Mouse (Mus musculus): ENCODE measurements around the gene Zfp326.
A peak's percentile ranks its signal among the peaks of the same experiment; 100 is the strongest.
"Not testable (repeated sequence)": the region's sequence is repeated elsewhere in the genome, so short reads cannot be mapped to it uniquely, and the experiment has no call there.

Gene Zfp326

DNA sequence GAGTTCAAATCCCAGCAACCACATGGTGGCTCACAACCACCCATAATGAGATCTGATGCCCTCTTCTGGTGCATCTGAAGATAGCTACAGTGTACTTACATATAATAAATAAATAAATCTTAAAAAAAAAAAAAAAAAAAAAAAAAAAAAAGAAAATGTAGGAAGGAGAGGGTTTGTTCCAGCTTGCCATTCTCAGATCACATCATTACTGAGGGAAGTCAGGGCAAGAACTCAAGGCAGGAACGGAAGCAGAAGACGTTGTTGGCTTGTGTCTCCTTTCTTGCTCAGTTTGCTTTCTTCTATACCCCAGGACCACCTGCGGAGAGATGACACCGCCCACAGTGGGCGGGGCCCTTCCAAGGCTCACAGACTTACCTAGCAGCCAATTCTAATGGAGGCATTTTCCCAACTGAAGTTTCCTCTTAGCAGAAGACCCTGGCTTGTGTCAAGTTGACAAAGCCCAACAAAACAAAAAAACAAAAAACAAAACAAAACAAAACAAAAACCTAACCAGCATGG is 11.2 kb upstream of the Zfp326 start:
- DNase-seq (ENCODE audit: extremely low read depth, low read depth, low spot score), result not testable (repeated sequence)

DNA sequence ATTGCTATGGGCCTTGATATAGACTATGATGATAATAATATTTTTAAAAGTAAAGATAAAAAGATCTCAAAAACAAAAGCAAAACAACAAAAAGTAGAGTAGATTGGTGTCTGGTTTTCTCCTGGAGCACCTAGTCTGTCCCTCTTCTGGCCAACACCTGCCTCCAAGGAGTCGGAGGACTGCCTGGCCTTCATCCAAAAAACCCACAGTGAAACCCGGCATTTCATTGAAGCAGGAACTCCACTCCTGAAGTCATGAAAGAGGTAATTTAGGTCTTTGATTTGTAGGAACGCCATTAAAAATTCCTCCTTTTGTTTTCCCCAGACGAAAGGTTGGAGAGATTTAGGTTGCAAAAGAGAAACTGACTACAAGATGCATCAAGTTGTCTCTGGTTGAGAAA is 8.9 kb upstream of the Zfp326 start:
- no peak for DNase-seq (ENCODE audit: extremely low read depth, low read depth, low spot score)

DNA sequence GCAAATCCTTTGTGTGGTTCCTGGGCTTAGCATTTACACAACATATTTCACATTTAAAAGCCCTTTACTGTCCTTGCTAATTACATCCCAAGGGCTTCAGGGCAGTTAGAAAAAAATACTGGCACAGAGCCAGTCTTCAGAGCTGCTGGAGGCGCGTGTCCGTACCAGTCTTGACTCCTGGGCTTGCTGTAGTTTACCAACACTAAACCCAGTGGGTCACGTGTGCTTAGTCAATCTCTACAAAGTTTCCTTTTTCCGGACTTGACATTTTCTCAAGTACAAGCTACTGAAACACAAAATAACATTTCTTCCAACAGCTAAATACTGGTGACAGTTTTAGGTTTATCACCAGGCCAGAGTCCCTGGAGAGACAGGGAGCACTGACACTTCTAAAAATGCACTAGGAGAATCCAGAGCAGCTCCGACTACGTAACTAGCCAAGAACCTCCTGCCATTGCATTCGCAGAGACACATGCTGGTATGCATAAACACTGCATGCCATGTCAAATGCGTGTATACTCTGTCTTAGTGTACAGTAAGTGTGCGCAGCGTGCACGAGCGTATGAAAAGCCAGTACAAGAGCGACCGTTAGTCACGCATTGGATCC is 8.4 kb upstream of the Zfp326 start:
- DNase-seq (ENCODE audit: extremely low read depth, low read depth, low spot score), result peak; percentile 45

DNA sequence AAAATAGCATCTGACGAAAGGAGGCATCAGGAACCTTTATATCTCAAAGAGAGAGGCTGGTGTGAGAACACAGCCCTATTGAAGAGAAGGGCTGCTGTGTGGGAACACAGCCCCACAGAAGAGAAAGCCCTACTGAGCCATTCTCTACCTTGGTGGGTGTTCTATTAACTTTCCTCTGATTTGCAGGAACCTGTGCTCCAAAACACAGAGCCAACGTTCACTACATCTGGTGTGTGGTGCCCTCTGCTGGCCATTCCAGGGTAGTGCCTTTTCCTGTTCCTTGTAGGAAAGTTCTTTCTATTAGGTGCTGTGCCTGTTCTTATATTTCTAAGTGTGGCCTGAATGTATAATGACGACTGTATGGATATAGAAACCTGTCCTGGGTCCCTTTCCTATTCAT is 7.8 kb upstream of the Zfp326 start:
- DNase-seq (ENCODE audit: extremely low read depth, low read depth, low spot score), result no peak

DNA sequence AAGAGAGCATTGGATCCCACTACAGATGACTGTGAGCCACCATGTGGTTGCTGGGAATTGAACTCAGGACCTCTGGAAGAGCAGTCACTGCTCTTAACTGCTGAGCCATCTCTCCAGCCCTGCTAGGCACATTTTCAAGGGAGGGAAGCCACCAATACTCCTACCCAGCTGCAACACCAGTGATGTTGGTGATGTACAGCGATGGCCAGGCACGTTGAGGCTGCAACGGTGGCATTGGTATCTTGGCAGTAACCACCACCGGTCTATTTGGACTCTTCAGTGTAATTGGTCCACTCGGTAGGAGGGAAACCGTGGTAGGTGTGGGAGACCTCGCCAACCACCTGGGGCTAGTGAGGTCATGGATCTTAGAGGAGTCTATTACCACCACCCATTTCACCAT is 6.6 kb upstream of the Zfp326 start:
- no peak for DNase-seq (ENCODE audit: extremely low read depth, low read depth, low spot score)

DNA sequence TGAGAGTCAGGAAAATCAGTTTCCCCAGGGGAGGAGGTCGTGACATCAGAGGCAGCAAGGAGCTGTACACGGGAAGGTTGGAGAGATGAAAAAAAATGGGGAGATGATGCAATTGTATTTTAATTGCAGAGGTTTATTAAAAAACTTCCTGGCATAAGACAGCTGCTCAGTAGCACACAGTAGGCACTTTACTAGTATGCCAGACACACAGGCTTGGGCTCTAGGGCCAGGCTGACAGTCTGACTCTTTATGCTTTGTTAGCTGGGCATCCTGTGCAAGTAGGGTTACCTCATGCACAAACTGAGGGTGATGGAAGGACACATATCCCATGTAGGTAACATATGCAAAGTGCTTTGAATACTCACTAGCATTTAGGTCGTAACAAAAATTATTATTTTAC is 5.2 kb upstream of the Zfp326 start:
- DNase-seq (ENCODE audit: extremely low read depth, low read depth, low spot score), result no peak

DNA sequence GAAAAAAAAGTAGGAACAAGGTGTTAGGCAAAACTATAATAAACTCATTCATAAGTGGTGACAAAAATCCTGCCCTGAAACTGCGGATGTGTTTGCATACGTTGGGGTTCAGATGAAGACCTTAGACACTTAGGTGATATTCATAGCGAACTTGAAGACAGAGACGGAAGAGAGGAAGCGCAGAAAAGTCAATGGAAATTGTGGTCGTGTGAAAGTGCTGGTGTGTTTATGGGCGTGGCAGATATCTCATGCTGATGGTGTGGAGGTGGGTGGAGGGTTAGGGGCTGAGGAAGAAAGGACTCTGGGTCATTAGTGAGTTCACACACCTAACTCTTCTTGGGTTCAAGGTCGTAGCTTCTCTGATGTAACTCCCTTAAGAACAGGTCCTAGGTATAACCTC is 4.2 kb upstream of the Zfp326 start:
- no peak for DNase-seq (ENCODE audit: extremely low read depth, low read depth, low spot score)

DNA sequence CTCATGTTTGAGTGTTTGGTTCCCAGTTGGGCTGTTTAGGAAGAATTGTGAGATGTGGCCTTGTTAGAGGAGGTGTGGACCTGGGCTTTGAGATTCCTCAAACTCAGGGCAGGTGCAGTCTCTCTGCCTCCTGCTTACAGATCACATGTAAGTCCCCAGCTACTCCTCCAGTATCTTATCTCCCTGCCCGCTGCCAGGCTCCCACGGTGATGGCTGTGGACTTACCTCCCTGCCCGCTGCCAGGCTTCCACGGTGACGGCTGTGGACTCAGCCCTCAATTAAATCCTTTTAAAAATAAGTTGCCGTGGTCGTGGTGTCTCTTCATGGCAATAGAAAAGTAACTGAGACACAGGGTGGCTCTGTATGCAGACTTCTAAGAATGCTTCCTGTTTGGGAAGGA is 3.4 kb upstream of the Zfp326 start:
- DNase-seq (ENCODE audit: extremely low read depth, low read depth, low spot score), result no peak

DNA sequence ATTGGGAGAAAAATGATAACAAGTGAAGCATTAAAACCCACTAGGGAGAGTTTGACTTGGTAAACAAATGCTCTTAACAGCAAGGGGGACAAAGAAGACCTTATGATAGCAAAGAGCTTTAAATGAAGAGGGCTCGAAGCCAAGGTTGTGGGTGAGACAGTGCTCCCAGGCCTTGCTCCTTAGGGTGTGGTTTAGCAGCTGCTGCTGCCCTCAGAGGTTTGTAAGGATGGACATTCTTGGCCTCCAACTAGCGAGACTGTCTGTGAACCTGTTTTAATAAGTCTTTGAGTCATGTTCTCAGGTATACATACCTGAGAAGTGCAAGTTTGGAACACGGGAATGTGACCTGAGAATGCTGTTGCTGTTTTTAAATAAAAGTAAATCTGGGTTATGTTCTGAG is 2.6 kb upstream of the Zfp326 start:
- DNase-seq (ENCODE audit: extremely low read depth, low read depth, low spot score), result no peak

DNA sequence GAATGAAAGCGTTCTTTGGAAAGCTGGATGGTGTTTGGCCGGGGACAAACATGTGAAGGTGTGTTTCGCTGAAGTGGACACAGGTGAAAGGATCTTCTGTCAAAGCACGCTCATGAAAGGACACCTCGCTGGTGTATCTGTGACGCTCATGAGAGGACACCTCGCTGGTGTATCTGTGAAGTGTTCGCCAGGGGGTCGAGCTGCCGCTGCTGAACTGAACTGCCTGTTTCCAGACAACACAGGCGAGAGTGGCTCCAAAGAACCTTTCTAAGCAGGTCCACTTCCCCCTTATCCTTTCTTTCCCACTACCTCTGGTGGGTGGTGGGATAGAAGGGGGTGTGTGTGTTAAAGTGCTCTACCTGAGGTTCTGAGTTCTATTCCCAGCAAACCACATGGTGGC is 1.9 kb upstream of the Zfp326 start:
- no peak for DNase-seq (ENCODE audit: extremely low read depth, low read depth, low spot score)

DNA sequence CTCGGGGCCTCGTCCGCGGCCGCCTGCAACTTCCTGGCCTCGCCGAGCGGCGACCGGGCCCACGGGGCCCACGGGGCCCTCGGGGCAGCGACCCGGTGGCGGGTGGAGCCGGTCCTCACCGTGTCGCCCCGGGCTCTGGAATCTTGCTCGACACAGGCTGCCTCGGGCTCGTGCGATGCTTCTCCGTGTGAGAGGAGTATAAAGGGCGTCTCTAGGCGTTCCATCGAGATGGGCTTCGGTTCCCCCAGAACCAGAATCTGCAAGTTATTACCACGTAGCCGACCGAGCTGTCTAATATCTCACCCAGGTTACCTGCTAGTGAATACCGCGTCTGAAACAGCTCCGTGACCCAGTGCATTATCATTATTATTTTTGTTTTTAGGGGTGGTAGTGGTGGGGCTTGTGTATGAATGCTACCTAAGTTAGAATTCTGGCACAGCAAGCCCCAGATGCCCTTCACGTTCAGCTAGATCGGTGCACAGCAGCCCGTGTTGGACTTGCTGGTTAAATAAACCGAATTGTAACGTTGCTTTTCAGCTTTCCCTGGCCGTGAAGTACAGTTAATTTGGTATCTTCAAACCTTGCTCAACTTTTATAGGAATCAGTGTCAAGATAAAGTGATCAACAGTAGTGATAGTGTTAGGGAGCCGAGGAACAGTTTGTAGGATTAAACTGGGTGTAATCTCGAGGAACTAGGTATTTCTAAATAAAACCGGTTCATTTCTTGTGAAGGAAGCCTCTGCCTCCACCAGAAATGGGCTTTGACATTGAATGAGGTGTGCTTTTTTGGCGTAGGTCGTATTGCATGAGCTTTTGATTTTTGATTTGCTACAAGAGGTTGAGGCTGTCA is 785 bp downstream of the Zfp326 start:
- no peak for DNase-seq (ENCODE audit: extremely low read depth, low read depth, low spot score)

DNA sequence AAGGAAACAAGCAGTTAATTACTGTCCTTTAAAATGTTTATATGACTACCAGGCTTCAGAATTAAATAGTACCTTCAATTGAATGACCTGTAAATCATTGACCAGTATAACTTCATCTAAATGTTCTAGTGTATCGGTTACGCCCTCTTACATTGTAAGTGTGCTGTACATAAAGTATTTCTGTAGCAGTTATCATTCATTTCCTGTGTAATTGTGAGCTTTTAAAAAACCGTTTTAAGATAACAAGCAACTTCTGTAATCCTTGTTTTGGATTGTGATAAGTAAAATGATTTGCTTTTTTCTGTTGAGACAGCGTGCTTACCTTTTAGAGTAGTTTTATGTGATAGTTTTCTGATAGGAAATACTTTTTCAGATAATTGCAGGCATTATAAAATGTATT is 11.0 kb downstream of the Zfp326 start:
- DNase-seq (ENCODE audit: extremely low read depth, low read depth, low spot score), result no peak

DNA sequence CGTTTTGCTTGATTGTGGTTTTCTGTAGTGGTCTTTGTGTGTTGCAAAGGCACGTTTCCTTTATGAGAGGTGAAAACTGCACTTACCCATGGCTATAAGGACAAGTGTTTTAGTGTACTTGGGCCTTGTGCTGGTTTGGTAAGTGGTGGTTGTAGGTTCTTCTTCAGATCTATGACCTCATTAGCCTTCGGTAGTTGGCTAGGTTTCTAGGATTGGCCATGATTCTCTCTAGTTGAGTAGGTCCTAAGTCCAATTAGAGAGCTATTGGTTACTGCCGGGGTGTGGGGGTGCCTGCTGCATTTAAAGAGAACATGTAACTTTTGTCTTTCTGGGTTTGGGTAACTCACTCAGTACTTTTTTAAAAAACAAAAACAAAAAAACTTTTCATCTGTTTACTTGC is 21.8 kb downstream of the Zfp326 start:
- no peak for DNase-seq (ENCODE audit: extremely low read depth, low read depth, low spot score)

DNA sequence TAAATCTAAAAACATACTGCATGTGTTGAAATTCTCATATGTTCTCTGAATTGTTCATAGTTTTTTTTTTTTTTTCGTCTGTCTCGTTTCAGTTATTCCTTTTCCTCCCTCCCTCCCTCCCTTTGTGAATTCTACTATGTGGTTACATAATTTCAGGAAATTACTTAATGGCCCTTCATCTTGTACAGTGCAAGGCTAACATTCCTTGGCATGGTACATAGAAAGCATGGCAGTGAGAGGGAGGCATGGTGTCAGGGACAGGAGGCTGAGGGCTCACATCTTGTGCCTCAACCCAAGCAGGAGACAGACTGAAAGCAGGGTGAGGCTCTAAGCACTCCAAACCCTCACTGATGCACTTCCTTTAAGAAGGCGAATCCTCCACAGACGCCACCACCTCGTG is 32.8 kb downstream of the Zfp326 start:
- DNase-seq (ENCODE audit: extremely low read depth, low read depth, low spot score), result no peak

DNA sequence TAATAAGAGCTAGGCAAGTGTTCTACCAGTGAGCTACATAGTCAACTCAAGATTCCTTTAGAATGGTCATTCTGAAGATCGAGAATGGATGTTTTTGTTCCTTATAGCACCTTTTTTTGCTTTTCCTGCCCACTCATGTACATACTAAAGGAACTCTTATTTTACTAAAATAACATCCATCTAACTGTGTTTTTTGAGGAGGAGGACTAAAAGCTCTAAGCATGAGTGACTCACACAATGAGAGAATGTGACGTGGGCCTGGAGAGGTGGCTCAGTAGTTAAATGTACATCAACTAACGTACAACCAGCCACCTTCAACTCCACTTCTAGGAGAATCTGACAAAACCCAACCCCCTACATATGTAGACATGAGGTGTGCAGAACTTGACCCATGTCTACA is 33.3 kb downstream of the Zfp326 start:
- DNase-seq (ENCODE audit: extremely low read depth, low read depth, low spot score), result no peak

DNA sequence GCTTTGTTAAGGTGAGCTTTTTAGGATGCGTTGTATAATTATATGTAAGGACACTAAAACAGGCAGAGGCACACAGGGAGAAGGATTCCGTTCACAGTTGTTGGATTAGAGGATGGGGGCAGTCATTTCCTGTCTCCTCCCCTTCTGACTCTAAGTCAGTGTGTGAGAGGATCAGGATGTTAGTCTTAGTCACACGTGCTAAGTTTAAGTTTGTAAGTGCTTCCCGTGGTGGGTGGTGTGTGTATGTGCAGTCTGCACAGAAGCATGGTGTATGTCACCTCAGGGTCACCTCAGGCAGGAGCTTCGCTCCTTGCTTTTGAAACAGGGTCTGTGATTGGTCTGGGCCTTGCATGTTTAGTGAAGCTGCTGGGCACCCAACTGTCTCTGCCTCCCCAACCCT is 35.1 kb downstream of the Zfp326 start:
- no peak for DNase-seq (ENCODE audit: extremely low read depth, low read depth, low spot score)

DNA sequence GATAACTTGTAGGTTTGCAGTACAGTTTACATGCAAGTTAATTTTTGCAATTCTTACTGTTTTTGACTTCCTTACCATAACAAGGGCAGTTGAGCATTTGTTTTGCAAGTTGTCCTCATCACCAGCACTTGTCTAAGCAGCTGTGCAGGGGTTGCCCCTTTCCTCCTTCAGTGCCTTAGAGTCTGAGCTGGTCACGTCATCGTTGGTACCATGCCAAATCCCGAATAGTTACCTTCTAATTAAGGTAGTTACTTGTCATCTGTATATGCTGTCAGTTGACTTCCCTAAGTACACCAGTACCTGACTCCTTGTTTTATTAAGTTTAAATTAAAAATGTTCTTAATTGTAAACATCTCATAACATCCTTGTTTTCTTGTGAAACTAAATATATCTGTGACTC is 41.0 kb downstream of the Zfp326 start:
- DNase-seq (ENCODE audit: extremely low read depth, low read depth, low spot score), result no peak

DNA sequence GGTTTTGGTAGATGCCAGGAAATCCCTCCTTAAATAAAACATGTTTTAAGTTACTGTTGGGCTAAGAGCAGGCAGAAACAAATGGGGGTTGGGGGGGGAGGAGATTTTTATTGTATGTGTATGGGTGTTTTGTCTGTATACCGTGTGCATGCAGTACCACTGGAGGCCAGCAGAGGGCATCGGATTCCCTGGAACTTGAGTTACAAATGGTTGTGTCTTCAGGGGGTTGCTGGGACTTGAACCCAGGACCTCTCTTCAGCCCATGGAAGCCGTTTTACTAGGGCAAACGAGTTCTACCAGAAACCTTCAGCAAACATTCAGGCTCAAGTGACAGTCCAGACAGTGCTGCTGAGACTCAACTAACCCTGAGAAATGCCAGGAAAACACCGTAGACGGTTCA is 41.9 kb downstream of the Zfp326 start:
- DNase-seq (ENCODE audit: extremely low read depth, low read depth, low spot score), result no peak

DNA sequence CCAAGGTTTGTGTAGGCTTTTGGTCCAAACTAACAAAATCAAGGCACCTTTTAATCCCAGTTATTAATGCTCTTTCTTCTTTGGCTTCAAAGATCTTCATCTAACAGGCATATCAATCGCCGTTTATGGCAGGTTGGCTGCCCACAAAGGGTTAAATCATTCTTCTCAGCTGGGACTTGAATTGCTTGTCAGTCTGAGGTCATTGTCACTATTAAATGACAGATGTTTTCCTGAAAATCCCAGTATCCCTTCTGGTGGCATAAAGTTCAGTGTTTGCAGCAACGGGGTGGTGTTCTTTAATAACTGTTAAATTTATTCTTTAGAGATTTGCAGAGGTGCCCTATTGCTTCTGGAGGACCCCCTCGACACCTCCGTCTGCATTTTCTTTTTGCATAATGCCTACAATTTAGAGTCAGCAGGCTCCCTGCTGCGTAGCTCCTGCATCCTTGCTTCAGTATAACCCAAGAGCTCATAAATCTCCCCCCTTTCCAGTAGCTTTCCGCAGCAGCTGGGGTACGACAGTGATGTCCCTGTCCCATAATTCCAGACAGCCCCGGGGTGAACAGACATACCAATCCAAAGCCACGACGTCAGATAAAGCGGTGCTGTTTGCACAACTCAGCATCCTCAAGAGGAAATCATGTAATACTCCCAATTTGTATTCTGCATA is 46.6 kb downstream of the Zfp326 start:
- DNase-seq (ENCODE audit: extremely low read depth, low read depth, low spot score), result no peak

DNA sequence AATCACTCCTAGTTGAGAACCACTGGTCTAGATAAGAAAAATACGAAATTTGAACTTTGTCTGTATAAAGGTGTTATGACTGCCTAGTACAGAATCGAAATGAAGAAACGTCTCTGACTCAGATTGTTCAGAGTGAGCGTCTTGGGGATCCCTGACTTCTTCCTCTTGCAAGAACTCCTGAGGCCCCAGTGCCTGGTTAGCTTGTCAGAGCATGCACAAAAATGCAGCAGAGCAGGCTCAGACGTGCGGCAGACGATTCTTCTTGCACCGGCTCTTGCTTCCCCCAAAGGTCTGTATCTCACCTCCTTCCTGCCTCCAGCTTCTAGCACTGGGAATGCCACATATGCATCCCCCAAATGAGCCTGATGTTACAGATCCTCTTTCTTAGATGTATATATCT is 48.0 kb downstream of the Zfp326 start:
- DNase-seq (ENCODE audit: extremely low read depth, low read depth, low spot score), result peak; percentile 66

DNA sequence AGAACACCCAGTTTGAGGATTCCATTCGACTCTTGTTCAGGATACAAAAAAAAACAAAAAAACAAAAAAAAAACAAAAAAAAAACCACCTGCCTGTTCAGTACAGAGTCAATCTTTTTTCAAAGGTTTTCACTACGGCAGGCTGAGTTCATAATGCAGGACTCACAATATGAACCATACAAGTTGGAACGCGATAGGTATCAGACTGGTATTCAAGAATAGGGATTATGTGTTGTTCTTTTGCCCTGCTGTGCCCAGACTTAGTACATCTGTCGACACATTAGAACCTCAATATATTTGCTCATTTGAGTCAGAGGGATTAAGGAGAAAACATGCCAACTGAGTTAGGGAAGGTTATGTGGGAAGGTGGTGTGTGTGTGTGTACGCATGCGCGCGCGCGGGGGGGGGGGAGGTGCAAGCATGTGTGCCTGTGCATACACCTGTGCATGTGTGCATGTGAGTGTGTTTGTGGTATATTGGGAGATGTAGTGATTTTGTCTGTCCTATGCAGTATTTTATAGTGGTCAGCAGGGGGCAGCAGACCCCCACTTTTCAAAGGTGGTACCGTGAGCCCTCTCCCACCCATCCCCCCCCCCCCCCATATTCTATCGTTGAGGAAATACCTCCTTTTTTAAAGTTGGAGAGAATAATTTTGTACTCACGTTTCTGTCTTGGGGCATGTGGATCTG is 49.3 kb downstream of the Zfp326 start:
- no peak for DNase-seq (ENCODE audit: extremely low read depth, low read depth, low spot score)

DNA sequence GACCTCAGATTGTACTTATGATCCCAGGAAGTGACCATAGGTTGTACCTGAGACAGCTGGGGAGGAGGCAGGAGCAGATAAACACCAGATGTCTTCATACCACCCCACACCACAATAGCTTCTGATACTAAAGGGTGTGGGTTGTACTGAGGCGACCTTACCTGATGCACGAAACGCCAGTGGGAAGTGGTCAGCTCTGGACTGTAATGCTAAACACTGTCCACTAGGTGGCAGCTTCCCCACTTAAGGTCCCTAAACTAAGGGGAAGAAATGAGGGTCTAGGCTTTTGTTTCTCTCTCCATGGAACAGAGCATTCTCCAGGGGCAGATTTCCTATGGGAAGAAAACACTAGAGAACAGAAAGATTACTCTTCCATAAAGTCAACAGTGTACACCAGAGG is 53.9 kb downstream of the Zfp326 start:
- DNase-seq (ENCODE audit: extremely low read depth, low read depth, low spot score), result no peak

All from fat pad, adult 2 months (tissue).